Mouse (Mus musculus) liver (tissue): ENCODE measurements around the gene Plod3.

ENCODE experiments used
- DNase-seq: peaks from one replicate; pipeline ENCODE4 v3.0.0-alpha.2; 2020; ENCODE audit warnings: mixed read lengths

Plod3 gene

DNA sequence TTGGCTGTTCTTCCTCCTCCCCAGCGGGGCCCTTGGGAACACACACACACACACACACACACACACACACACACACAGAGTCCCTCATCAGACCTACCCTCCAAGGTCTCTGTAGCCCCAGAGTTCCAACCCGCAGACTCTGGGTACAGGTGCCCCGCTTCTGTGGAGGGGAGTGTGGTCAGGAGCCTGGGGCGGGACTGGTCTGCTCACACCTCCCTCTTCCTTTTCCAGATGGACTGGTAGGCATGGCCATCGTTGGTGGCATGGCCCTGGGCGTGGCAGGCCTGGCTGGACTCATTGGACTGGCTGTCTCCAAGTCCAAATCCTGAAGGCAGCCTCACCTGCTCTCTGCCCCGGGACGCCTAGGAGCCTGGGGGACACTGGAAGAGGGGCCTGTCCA, 21.1 kb upstream of the Plod3 start:
- DNase-seq = peak; percentile 62

DNA sequence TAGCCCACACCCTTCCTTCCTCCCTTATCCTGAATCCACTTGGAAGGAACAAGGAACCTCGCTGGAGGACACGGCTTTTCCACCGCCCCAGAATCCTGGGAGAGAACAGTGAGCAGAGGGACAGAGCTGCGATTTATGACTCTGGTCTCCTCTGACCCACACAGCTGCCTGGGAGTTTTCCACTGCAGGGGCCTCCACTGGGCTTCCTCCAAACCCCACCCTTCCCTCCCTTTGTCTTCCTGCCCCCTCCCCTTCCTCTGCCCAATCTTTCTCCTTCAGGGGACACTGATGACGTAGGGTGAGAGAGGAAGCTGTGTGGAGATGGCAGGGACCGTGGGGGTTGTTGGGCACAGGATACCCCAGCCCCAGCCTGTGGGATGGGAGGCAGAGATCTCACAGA, 20.5 kb upstream of the Plod3 start, which contains the start of gene Cldn15:
Gene Cldn15 (plus strand): TSS at position 286 of the 400 bp plus-strand sequence.
- DNase-seq = peak; percentile 21

DNA sequence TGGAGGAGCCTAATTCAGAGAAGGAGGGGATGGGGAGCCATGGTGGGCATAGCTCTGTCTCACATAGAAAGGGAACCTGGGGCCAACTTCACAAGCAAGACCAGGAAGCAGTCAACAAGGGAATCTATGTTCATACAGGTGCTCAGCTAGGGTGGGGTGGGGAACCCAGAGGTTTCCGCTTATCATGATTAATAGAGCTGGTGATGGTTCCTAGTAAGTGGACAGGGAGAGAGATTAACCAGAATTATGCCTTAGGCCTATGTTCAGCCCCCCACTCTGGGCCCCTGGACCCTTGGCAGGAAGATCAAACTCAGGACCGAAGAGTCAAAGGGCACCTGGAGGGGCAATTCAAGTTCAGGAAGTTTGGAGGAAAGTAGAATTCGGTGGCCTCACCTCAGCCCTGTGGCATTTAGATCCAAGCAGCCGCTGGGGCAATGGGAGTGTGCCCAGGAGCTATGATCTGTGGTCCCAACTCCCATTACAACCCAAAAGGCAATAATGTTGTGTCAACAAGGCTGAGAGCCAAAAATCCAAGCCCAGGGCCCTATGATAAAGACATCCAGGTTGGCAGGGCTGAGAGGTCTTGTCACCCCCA, 19.9 kb upstream of the Plod3 start:
- DNase-seq = no peak

DNA sequence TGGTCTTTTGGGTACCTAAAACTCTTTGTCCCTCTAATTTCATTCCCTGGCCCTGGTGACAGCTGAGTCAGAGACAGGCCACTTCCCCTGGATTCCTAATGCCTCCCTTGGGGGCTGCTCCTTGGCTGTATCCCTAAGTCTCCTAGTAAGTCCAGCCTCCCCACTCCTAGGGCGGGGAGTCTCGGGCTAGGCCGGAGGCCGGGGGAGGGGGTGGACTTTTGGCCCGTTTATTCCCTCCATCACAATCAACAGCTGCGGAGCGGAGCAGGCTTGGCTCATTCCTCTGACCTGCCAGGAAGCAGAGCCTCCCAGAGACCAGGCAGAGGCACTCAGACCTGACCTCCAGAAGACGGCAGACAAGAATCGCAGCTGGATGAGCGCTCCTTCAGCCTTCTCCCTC, 19.2 kb upstream of the Plod3 start:
- no peak for DNase-seq

DNA sequence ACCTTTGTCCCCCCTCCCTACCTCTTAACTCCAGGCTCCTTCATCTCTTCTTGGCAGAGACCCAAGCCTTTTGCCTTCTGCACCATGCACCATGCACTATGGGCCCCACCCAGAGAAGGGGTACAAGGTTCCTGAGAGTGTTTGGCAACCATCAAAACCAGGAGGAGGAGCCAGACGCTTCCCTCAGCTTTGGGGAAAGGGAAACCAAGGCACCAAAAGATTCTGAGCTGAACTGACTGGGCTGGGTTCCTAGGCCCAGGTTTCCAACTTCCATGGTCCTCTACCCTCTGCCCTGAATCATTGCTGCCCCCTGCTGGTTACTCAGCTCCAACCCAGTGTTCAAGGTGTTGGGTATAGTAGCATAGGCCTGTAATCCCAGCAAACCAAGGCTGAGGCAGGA, 16.1 kb upstream of the Plod3 start:
- peak; percentile 85 for DNase-seq

DNA sequence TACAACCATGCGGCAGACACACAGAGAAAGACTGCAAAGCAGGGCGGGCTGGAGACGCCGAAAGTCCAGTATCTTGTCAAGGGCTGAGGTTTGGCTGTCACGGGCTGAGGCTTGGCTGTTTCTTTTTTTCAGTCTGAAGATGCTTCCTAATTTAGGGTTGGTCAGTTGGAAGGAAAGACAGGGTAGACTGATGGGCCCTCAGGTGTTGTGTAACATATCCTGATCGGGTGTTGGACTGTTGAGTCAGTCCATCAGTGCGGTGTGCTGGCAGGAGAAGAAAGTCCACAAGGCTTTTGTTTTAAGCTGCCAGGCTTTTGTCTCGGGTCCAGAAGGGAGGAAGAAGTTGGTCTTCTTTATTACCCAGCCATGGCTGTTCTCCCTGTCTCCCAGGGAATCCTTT, 13.1 kb upstream of the Plod3 start:
- DNase-seq = no peak

DNA sequence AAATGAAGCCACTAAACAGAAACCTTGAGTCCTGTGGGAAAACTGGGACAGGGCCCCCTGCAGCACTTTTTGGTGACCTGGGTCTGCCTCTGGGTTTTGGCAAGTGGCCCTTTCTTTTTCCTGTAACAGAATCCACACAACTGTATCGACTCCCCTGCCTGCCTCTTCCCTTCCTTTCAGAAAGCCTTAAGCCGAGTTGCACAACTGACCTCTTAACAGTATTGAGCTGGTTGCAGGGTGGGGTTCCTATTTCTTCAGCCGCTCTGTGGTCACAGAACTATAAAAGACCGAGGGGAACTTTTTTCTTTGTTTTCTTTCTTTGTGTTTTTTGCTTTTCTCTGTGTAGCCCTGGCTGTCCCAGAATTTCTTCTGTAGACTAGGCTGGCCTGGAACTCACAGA, 9.1 kb upstream of the Plod3 start:
- no peak for DNase-seq

DNA sequence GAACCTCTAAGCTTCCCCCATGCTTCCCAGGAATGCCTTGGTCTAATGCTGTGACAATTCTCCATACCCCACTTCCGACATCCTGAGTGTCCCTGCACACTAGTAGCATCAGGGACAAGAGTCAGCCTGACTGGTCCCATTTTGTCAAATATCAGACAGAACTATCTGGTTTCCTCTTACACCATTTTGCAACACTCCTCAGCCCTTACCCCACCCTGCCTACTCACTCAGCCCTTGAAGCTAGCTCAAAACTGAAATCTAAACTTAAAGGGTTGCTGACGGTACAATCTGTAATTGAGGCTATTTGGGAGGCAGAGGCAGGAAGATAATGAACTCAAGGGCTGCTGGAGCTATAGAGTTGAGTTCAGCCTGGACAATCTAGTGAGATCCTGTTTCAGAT, 7.1 kb upstream of the Plod3 start:
- DNase-seq = no peak

DNA sequence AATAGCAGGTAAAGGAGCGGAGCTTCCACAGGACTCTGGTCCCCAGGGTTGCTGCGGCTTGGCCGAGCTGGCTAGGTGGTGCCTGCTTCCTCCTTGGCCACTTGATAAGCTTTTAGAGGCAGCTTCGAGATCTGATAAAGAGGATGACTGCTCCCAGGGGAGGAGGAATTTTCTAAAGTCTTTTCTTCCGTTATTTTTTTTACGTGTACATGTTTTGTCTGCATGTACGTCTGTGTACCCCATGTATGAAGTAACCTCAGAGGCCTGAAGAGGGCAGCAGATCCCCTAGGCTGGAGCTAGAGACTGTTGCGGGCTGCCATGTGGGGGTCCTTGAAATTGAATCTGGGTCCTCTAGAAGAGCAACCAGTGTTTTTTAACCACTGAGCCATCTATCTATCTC, 5.8 kb upstream of the Plod3 start:
- no peak for DNase-seq

DNA sequence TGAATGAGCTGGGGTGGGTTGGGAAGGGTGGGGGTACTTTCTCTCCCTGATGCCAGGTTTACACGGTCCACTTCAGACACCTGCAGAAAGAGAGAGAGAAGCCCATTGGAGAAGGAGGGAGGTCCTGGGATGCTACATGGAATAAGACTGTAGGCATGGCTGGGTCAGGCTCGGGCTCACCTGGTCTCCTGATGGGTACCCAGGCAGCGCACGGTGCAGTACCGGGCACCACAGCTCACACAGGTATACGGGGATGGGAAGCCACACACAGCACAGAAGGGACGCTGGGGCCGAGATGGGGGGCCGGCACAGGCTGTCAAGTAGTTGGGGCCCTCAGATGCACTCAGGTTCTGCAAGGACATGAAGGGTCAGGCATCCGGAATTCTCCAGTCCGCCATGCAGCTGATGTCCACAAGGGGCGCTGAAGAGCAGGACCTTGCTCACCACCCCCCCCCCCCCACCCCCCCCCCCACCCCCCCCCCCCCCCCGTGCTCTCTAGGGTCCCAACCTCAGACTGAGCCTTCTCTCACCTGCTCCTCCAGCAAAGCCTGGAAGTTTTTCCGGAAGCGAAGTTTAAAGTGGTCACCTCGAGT, 4.4 kb upstream of the Plod3 start:
- DNase-seq = peak; percentile 48

DNA sequence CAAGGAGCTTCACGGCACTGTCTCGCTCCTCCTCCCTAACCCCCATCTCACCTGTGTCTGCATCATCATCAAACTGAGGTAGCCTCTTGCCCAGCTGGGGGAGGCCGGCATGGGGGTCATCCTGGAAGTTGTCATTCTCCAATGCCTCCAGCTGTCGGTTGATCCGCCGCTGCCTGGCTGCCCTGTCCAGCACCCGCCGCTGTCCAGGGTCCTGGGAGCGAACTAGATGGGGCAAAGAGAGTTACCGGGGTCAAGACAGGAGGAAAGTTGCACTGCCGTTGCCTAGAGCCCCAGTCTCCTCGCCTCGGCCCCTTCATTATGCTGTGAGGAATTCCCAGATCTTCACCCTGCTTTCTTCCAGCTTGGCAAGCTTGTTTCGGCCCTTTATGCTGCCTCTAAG, 2.0 kb upstream of the Plod3 start:
- no peak for DNase-seq

DNA sequence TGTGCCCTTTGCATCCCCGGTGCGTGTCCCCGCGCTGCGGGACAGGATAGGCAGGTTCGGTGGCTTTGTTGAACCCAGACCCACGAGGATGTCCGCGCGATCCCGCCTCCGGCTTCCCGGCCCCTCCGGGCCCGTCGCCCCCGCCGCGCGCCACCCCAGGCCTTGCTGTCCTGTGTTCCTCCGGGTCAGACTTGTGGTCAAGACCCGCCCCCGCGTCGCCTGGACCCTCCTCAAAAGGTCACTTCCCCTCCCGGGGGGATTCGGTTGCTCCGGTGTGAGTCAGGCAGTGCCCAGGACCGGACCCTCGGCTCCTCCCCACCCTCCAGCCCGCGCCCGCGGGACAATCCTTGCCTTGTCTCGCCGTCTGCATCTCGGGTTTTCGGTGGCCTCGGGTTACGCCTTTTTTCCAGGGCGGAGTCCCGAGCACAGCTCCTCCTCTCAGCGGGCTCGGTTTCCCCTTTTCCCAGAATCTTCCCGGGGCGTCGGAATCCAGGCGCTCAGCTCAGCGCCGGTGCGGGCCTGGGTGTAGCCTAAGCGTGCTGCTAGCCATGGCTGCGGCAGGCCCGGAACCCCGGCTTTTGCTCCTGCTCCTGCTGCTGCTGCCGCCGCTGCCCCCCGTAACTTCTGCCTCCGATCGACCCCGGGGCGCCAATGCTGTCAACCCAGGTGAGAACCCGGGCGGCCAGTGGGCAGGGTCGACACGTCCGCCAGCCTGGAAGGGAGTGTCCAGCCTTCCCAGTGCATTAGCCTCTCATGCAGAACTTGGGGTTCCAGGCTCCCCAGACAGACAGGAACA, 517 bp downstream of the Plod3 start:
- DNase-seq = peak; percentile 89

DNA sequence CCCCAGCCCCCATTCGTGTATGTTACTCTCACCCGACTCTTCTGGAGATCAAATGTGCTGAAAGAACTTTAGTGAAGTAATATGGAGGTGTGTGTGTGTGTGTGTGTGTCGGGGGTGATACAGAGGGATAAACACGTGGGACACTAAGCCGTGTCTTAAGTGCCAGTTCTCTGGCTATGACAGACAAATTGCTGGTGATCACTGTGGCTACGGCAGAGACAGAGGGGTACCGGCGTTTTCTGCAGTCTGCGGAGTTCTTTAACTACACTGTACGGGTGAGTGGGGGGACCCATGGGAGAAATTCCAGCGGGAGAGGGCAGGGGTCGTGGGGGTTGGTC, 1.1 kb downstream of the Plod3 start, which contains the start of gene Znhit1:
Gene Znhit1 (minus strand): TSS at position 88 of the 338 bp plus-strand sequence.
- DNase-seq = no peak

DNA sequence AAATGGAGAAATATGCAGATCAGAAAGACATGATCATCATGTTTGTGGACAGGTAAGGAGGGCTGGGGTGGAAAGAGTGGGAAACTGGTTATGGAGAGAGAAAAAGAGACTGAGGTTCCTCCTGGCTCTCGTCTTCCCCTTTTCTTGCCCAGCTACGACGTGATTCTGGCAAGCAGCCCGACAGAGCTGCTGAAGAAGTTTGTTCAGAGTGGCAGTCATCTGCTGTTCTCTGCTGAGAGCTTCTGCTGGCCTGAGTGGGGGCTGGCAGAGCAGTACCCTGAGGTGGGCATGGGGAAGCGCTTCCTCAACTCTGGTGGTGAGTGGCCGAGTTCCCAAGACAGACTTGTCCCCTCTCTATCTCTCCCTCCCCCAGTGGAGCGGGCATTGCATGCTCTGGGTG, 1.6 kb downstream of the Plod3 start:
- no peak for DNase-seq

DNA sequence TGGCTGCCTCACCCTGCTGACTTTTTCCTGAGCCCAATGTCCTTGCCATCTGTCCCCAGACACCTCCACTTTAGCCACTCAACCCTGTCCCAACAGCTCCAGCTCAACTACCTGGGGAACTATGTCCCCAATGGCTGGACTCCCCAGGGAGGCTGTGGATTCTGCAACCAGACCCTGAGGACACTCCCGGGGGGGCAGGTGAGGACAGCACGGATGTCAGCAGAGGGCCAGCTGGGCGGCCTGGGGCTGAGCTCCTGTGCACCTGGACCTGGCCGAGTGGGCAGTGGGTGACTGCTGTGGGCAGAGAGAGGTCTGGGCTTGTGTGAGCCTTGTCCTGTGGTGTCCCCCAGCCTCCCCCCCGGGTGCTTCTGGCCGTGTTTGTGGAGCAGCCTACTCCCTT, 3.0 kb downstream of the Plod3 start:
- DNase-seq = no peak

DNA sequence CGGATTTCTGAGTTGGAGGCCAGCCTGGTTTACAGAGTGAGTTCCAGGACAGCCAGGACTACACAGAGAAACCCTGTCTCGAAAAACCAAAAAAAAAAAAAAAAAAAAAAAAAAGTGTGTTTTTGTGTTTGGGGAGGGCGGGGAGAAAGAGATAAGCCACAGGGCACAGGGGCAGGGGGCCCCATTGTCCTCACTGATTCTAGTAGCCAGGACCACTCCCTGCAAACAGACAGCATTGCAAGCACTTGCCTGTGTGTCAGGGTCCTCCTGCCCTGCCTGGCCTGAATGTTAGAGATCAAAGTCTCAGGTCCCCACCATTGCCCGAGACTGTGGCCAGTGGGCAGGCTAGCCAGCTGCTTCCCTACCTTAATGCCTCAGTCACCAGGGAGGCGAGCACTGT, 12.6 kb downstream of the Plod3 start:
- peak; percentile 17 for DNase-seq

DNA sequence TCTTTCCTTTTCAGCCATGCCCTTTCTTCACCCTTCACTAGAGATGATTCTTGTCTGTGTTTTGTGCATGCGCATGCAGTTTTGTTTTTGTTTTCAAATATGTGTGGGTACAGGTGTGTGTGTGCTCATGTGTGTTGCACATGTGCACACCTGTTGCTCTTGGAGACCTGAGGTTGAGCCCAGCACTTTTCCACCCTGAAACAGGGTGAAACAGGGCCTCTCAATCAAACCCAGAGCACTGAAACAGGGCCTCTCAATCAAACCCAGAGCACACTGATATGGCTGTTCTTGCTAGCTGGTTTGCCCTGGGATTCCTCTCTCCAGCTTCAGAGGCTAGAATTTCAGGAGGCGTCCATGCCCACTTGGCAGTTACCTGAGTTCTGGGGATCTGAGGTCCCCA, 13.8 kb downstream of the Plod3 start:
- DNase-seq = no peak

DNA sequence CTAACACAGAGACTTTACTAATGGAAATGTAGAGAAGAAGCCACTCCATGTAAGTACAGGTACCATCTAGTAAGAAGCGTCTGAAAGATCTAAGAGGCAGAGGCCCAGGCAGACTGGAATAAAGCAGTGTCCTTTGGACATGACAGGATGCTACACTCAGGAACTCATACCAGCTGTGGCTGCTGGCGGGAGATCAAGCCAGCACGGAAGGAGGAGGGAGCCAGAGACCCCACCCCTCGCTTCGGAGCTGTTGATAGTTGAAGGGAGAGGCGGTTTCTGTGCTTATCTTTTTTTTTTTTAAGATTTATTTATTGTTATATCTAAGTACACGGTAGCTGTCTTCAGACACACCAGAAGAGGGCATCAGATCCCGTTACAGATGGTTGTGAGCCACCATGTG, 20.5 kb downstream of the Plod3 start:
- DNase-seq = no peak

DNA sequence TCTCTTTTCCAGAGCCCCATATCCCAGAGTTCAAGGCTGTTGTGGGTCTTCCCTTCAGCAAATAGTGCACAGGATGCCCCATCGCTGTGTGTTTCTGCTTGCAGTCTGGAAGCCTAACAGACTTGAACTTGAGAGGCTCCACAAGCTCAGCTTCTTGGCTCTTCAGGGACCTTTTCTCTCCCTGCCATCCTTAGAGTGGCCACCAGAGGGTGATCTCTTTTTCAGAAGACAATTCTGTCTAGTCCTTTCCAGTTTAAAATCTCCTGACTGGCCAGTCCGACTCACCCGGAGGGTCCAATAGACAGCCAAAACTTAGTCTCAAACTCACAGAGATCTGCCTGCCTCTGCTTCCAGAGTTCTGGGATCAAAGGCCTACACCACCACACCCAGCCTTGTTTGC, 23.2 kb downstream of the Plod3 start:
- peak; percentile 51 for DNase-seq

DNA sequence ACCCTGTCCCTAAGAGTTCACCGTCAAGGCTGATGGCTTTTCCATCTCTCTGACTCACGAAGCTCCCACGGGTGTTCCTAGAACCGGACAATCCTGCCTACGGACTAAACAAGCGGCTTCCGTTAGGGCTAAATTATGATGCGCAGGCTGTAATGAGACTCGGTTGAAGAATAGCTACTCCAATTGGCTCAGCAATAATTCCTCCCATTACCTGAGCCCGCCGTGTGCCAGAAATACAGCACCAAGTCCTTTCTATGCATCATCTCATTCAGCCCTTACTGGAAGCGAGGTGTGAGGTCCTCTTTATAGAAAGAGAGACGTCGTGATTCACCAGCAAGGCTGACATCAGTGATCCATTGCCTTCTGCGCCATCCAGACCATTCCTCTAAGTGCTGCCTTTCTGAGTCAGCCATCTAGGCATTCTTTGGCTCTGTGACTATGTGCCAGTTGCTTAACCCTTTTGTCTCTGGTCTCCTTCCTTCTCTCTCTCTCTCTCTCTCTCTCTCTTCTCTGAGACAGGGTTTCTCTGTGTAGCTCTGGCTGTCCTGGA, 25.7 kb downstream of the Plod3 start:
- no peak for DNase-seq

DNA sequence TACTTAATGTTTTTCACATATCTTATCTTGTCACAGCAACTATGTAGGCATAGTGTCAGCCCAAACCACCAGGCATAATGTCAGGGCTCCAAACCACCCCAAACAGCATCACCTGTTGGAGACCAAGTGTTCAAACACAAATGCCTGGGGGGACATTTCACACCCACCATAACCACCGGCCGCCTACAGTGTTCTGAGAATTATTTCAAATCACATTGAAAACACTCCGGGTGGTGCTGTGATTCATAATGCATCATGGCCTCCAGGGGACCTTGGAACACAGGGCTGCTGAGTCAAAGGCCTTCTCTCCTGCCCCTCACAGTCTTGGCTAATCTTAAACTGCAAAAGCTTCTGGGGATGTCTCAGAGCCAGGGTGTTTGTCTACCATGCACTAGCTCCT, 29.1 kb downstream of the Plod3 start:
- no peak for DNase-seq

DNA sequence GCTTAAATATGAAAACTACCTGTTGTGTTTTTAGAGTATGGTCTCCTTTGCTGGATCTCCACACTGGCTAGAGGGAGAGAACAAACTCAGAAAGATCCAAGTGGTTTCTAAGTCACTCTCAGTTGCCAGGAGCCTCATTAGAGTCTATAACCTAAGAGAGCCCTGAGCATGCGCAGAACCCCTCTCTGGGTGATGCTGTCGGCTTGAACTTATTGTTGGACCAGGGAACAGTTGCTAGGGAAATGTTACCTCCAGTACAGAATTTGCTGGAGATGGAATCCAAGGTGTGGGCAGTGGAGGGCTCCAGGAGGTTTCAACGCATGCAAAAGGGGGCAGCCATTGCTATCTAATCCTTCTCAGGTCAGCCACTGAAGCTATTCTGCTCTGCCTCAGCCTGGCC, 37.5 kb downstream of the Plod3 start:
- no peak for DNase-seq

DNA sequence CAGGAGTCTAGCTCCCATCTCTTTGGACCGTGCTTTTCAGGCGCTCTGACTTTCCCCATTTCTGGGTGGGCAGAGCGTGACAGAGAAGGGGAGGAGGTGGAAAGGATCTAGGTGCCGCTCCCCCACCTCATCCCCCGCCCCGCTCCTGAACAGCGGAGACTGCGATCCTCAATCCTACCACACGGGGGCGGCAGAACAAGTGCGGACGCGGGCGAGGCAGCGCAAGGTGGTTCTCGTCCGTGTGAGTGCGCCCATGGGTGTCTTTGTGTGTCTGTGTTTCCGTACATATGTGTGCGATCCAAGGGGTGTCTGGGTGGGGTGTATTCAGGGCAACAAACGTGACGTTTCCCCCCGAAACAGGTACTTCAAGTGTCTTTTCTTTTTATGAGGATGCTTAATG, 38.3 kb downstream of the Plod3 start:
- DNase-seq = peak; percentile 78

DNA sequence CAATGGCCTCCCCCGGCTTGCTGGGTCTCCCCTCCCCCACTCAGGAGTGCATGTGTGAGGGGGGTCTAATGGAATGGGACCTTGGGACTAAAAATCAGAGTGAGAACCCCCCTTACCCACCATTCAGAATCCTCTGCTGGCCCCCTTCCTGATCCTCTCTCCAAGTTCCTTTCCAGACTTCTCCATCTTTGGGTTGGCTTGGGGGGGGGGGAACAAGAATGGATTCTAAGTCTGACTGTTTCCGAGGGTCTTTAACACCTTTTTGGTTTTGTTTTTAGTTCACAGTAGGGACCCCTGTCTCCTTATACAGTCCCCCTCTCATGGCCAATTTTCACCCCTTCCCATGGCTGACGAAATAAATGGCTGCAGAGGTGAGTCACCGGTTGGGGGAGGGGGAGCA, 39.3 kb downstream of the Plod3 start, which contains the start of gene Vgf:
Gene Vgf (plus strand): TSS at position 301 of the 400 bp plus-strand sequence.
- no peak for DNase-seq
